Comparison of ENCODE assay signal across 10 mouse cellular contexts in genomic region chr3:88152056-88152455, GRCm38 (mm10). TPM values are rescaled to one million over a fixed set of nuclear protein-coding genes. Genes with fewer than 3 reads are reported as not detected.
A peak's percentile ranks its signal among the peaks of the same experiment; 100 is the strongest.
DNase-seq lines count a peak whose midpoint lies in the region; ATAC-seq and TF ChIP-seq lines count a peak whose summit lies in the region.
"Had no signal": no experiment of that assay in that cellular context is flagged by ENCODE, and none has a peak within 500 bp of the region (broad histone marks: within the 10 kb centered on the region; RNA-seq: fewer than 3 reads in every experiment).

No protein-coding gene starts in this region.

- H3K4me2 ChIP-seq in embryonic facial prominence, embryonic 14.5 days (ENCODE audit: low read depth, low read length), result no peak overlapping the region
- H3K4me2 ChIP-seq in midbrain, embryonic 16.5 days (ENCODE audit: low read length), result peak overlapping the region; percentile 47
- H3K4me2 ChIP-seq: embryonic facial prominence, embryonic 12.5 days; liver, embryonic 13.5 days had no signal

- 63% methylated on average over 3 of the region's 3 CpGs for WGBS in heart, embryonic 10.5 days
- 69% methylated on average over 3 of the region's 3 CpGs for WGBS in embryonic facial prominence, embryonic 14.5 days
- 11% methylated on average over 3 of the region's 3 CpGs for WGBS in midbrain, embryonic 16.5 days
- WGBS in kidney, adult 2 months, result 71% methylated on average over 3 of the region's 3 CpGs

- H3K4me3 ChIP-seq in heart, embryonic 10.5 days, result 0 out of 2 replicates have a peak overlapping the region, but pooled peaks have one; percentile 52
- no peak overlapping the region for H3K4me3 ChIP-seq in embryonic facial prominence, embryonic 14.5 days (ENCODE audit: low read depth, low read length)
- peak overlapping the region; percentile 46 for H3K4me3 ChIP-seq in layer of hippocampus, adult 2 months
- H3K4me3 ChIP-seq in midbrain, embryonic 16.5 days (ENCODE audit: low read depth, low read length), result no peak overlapping the region
- H3K4me3 ChIP-seq in kidney, adult 2 months (ENCODE audit: insufficient read depth, low read depth, low read length), result no peak overlapping the region
- H3K4me3 ChIP-seq: embryonic facial prominence, embryonic 12.5 days; liver, embryonic 13.5 days had no signal

- no peaks in the 10 kb centered on the region for H3K9me3 ChIP-seq in heart, embryonic 10.5 days
- no peaks in the 10 kb centered on the region for H3K9me3 ChIP-seq in embryonic facial prominence, embryonic 14.5 days (ENCODE audit: control insufficient read depth, low read length)
- H3K9me3 ChIP-seq in midbrain, embryonic 16.5 days (replicated peaks; ENCODE audit: control insufficient read depth, low read length, poor library complexity, severe bottlenecking), result no peaks in the 10 kb centered on the region
- H3K9me3 ChIP-seq: embryonic facial prominence, embryonic 12.5 days; liver, embryonic 13.5 days had no signal

- H3K36me3 ChIP-seq in heart, embryonic 10.5 days, result peaks cover 37% of the 10 kb centered on the region
- peaks cover 17% of the 10 kb centered on the region for H3K36me3 ChIP-seq in embryonic facial prominence, embryonic 14.5 days (ENCODE audit: control insufficient read depth, insufficient read depth, low read length)
- H3K36me3 ChIP-seq in midbrain, embryonic 16.5 days (ENCODE audit: control insufficient read depth, insufficient read depth, low read length), result peaks cover 5% of the 10 kb centered on the region
- peaks cover 2% of the 10 kb centered on the region; the same call in 1 of the 2 replicates for H3K36me3 ChIP-seq in kidney, adult 2 months (ENCODE audit: control insufficient read depth, insufficient read depth, low read length)

- peak overlapping the region; percentile 95; the same call in 1 of the 2 replicates for H3K27ac ChIP-seq in heart, embryonic 10.5 days
- H3K27ac ChIP-seq in embryonic facial prominence, embryonic 14.5 days (replicated peaks; ENCODE audit: low read depth, low read length), result no peak overlapping the region
- H3K27ac ChIP-seq in layer of hippocampus, adult 2 months, result peak overlapping the region; percentile 96
- peak overlapping the region; percentile 90 for H3K27ac ChIP-seq in midbrain, embryonic 16.5 days (ENCODE audit: low read length)
- no peak overlapping the region for H3K27ac ChIP-seq in kidney, adult 2 months (ENCODE audit: insufficient read depth, low read depth, low read length)
- H3K27ac ChIP-seq: embryonic facial prominence, embryonic 12.5 days had no signal

- TF ChIP-seq POLR2A in kidney, adult 2 months (IDR thresholded peaks at IDR 0.05; ENCODE audit: low read depth, low read length), result no peak

- no peaks in the 10 kb centered on the region for H3K27me3 ChIP-seq in heart, embryonic 10.5 days (ENCODE audit: insufficient read depth, poor library complexity, severe bottlenecking)
- no peaks in the 10 kb centered on the region for H3K27me3 ChIP-seq in embryonic facial prominence, embryonic 14.5 days (replicated peaks; ENCODE audit: control insufficient read depth, insufficient read depth, low read length)
- no peaks in the 10 kb centered on the region for H3K27me3 ChIP-seq in midbrain, embryonic 16.5 days (ENCODE audit: control insufficient read depth, insufficient read depth, low read depth, low read length)
- H3K27me3 ChIP-seq in kidney, adult 2 months (replicated peaks; ENCODE audit: control insufficient read depth, insufficient read depth, low read length), result no peaks in the 10 kb centered on the region
- H3K27me3 ChIP-seq: embryonic facial prominence, embryonic 12.5 days; liver, embryonic 13.5 days had no signal

- no peak for TF ChIP-seq CTCF in layer of hippocampus, adult 2 months (conservative IDR thresholded peaks at IDR 0.05)
- TF ChIP-seq CTCF in kidney, adult 2 months (conservative IDR thresholded peaks at IDR 0.05; ENCODE audit: insufficient read depth, insufficient read length, low read depth, low read length), result no peak

- peak; percentile 44; the same call in 1 of the 2 replicates for ATAC-seq in embryonic facial prominence, embryonic 14.5 days (ENCODE audit: low read depth)
- ATAC-seq in midbrain, embryonic 16.5 days, result peak; percentile 92

- peaks cover 86% of the 10 kb centered on the region for H3K4me1 ChIP-seq in heart, embryonic 10.5 days
- H3K4me1 ChIP-seq in embryonic facial prominence, embryonic 14.5 days (ENCODE audit: control insufficient read depth, insufficient read depth, low read length), result peaks cover 32% of the 10 kb centered on the region
- peaks cover 49% of the 10 kb centered on the region for H3K4me1 ChIP-seq in midbrain, embryonic 16.5 days (ENCODE audit: control insufficient read depth, insufficient read depth, low read length)
- H3K4me1 ChIP-seq in kidney, adult 2 months (ENCODE audit: control insufficient read depth, insufficient read depth, low read length), result peaks cover 47% of the 10 kb centered on the region

- no peak for DNase-seq in heart, embryonic 10.5 days (ENCODE audit: low spot score)
- DNase-seq in heart, postnatal 4 days, result no peak
- DNase-seq in embryonic facial prominence, embryonic 14.5 days (ENCODE audit: low spot score), result no peak
- peak; percentile 81 to 92 for DNase-seq in layer of hippocampus, adult 2 months (ENCODE audit: low spot score in 2 of 2)
- no peak for DNase-seq in kidney, adult 2 months
- DNase-seq in adrenal gland, postnatal 14 days, result no peak
- DNase-seq in lung, postnatal 14 days, result no peak
- DNase-seq: liver, embryonic 13.5 days had no signal

- H3K9ac ChIP-seq in embryonic facial prominence, embryonic 14.5 days (ENCODE audit: low read depth, low read length), result no peak overlapping the region
- H3K9ac ChIP-seq in midbrain, embryonic 16.5 days (ENCODE audit: low read depth, low read length), result peak overlapping the region; percentile 51; the same call in 1 of the 2 replicates
- H3K9ac ChIP-seq: embryonic facial prominence, embryonic 12.5 days; liver, embryonic 13.5 days had no signal

RNA-seq across cellular contexts. Expression of gene Mef2d, which starts 9.9 kb away (rescaled TPM):
- 35.8 and 47.3 TPM in 2 replicates for polyA plus RNA-seq in heart, embryonic 10.5 days (2016; fragmentation: Nextera tagmentation; extraction: Ambion mirVana)
- 100 to 1,000 TPM; 115 to 120 TPM for total RNA-seq in heart, postnatal 4 days (2021)
- polyA plus RNA-seq in embryonic facial prominence, embryonic 14.5 days (2014; fragmentation: Nextera tagmentation; extraction: Ambion mirVana), result 36.8 and 41.7 TPM in 2 replicates
- total RNA-seq in layer of hippocampus, adult 2 months (2021), result 100 to 1,000 TPM; 206 to 210 TPM
- polyA plus RNA-seq in midbrain, embryonic 16.5 days (2015; fragmentation: Nextera tagmentation; extraction: Ambion mirVana), result 21.6 and 22.5 TPM in 2 replicates
- 41.8 and 42.7 TPM in 2 replicates for polyA plus RNA-seq in kidney, adult 2 months (2012; rRNA removed)
- 92.9 and 98.4 TPM in 2 replicates for total RNA-seq in adrenal gland, postnatal 14 days (2021)

Comparison
In these comparisons a context has a peak if more than half of its experiments do, and no peak if none do; other contexts are left out.
1. DNase-seq: peak in layer of hippocampus, adult 2 months (2 of 2); none in heart, embryonic 10.5 days (single experiment), heart, postnatal 4 days (single experiment), embryonic facial prominence, embryonic 14.5 days (single experiment), kidney, adult 2 months (single experiment), adrenal gland, postnatal 14 days (single experiment) and lung, postnatal 14 days (single experiment).
2. H3K27ac ChIP-seq: peak in heart, embryonic 10.5 days (single experiment), layer of hippocampus, adult 2 months (single experiment) and midbrain, embryonic 16.5 days (single experiment); none in embryonic facial prominence, embryonic 14.5 days (single experiment) and kidney, adult 2 months (single experiment).
3. H3K4me3 ChIP-seq: peak in heart, embryonic 10.5 days (single experiment) and layer of hippocampus, adult 2 months (single experiment); none in embryonic facial prominence, embryonic 14.5 days (single experiment), midbrain, embryonic 16.5 days (single experiment) and kidney, adult 2 months (single experiment).